Mouse (Mus musculus): Measurements from ENCODE around the gene Tent2. TPM values are rescaled to one million over a fixed set of nuclear protein-coding genes. Genes with fewer than 3 reads are reported as not detected.

Gene Tent2
- 13.2 and 13.6 TPM in 2 replicates for polyA plus RNA-seq (2012; rRNA removed)

DNA sequence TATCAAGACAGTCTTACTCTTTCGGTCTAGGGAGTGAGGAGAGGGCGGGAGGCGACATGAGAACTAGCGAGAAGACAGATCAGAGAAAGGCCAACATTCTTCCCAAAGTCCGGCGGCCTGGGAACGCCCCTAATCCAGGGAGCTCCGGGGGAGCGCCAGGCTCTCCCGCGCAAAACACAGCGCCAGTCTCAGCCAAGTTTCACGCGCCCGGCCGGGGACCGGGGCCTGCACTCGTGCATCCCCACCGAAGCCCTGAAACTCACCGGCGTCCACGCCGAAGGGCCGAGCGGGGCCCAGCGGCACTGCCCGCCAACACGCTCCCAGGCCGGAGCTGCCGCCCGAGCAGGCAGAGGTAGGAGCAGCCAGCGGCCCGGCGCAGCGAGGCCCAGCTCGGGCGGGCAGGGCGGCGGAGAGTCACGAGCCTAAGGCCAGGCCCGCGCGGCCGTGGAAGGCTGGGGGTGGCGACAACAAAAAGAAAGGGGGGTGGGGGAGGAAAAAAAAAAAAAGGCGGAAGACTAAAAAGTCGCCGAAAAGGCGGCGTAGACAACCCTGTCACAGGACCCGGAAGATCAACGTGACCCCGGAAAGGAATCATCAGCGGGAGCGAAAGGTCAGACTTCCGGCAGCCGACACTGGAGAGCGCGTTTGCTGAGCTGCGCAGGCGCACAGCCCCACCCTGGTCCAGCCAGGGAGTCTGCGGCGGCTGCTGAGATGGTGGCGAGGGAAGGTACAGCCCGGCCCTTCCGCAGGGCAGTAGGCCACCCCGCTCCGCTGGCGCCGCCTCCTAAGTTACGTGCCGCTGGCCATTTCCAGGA lies at the start of gene Tent2:
Gene Tent2 (minus strand): TSS at position 555 of the 815 bp plus-strand sequence.

GRCm38 (mm10) chr13:93144336-93145167 lies 47.6 kb downstream of the Tent2 start, which contains the start of gene Cmya5:
Gene Cmya5, minus strand, starts transcription at chr13:93144724.

Other genes with a start within 250 kb of the Tent2 start
- gene Cmya5, start 47.7 kb downstream of the Tent2 start, polyA plus RNA-seq (2012; rRNA removed): 0.52 and 0.55 TPM in 2 replicates
- gene Homer1, start 107.2 kb upstream of the Tent2 start, polyA plus RNA-seq (2012; rRNA removed): 6.0 and 10.0 TPM in 2 replicates

Data from ovary, adult 2 months (tissue).